Mouse (Mus musculus): Measurements from ENCODE around the gene Psmd5.
"Not testable (repeated sequence)": the region's sequence is repeated elsewhere in the genome, so short reads cannot be mapped to it uniquely, and the experiment has no call there.

Psmd5 gene

GRCm38 (mm10) chr2:34895503-34896113, 20.8 kb upstream of the Psmd5 start:
- DNase-seq (ENCODE audit: low spot score in 2 of 2) = no peak

GRCm38 (mm10) chr2:34893950-34894349, 19.2 kb upstream of the Psmd5 start:
- DNase-seq (ENCODE audit: low spot score in 2 of 2) = no peak

GRCm38 (mm10) chr2:34884186-34884585, 9.4 kb upstream of the Psmd5 start:
- no peak for DNase-seq (ENCODE audit: low spot score in 2 of 2)

GRCm38 (mm10) chr2:34883190-34883589, 8.4 kb upstream of the Psmd5 start:
- DNase-seq (ENCODE audit: low spot score in 2 of 2) = no peak

GRCm38 (mm10) chr2:34882757-34883156, 8.0 kb upstream of the Psmd5 start:
- no peak for DNase-seq (ENCODE audit: low spot score in 2 of 2)

- no peak for DNase-seq (ENCODE audit: low spot score in 2 of 2)
Measured at GRCm38 (mm10) chr2:34880054-34880453, 5.3 kb upstream of the Psmd5 start.

- no peak for DNase-seq (ENCODE audit: low spot score in 2 of 2)
Measured at GRCm38 (mm10) chr2:34874271-34874670, 497 bp downstream of the Psmd5 start, which contains the start of gene Cutal. Gene Cutal, plus strand, starts transcription at chr2:34874396.

- peak; percentile 87 to 88 for DNase-seq (ENCODE audit: low spot score in 2 of 2)
Measured at GRCm38 (mm10) chr2:34870520-34871474, 4.0 kb downstream of the Psmd5 start.

- DNase-seq (ENCODE audit: low spot score in 2 of 2) = peak in 1 of 2 experiments; percentile 19
Measured at GRCm38 (mm10) chr2:34869680-34870079, 5.1 kb downstream of the Psmd5 start.

- DNase-seq (ENCODE audit: low spot score in 2 of 2) = no peak
Measured at GRCm38 (mm10) chr2:34857728-34858127, 17.0 kb downstream of the Psmd5 start.

GRCm38 (mm10) chr2:34855265-34855664, 19.5 kb downstream of the Psmd5 start:
- no peak for DNase-seq (ENCODE audit: low spot score in 2 of 2)

GRCm38 (mm10) chr2:34847702-34848101, 27.1 kb downstream of the Psmd5 start:
- DNase-seq (ENCODE audit: low spot score in 2 of 2) = no peak

- no peak for DNase-seq (ENCODE audit: low spot score in 2 of 2)
Measured at GRCm38 (mm10) chr2:34843211-34843939, 31.4 kb downstream of the Psmd5 start.

- no peak for DNase-seq (ENCODE audit: low spot score in 2 of 2)
Measured at GRCm38 (mm10) chr2:34841706-34842105, 33.1 kb downstream of the Psmd5 start.

GRCm38 (mm10) chr2:34840143-34840542, 34.6 kb downstream of the Psmd5 start:
- DNase-seq (ENCODE audit: low spot score in 2 of 2) = not testable (repeated sequence)

- no peak for DNase-seq (ENCODE audit: low spot score in 2 of 2)
Measured at GRCm38 (mm10) chr2:34835669-34836068, 39.1 kb downstream of the Psmd5 start.

GRCm38 (mm10) chr2:34833624-34834023, 41.1 kb downstream of the Psmd5 start:
- no peak for DNase-seq (ENCODE audit: low spot score in 2 of 2)

GRCm38 (mm10) chr2:34832766-34833457, 41.9 kb downstream of the Psmd5 start, which contains the start of gene Gm34653:
Gene Gm34653, plus strand, starts transcription at chr2:34833007.
- DNase-seq (ENCODE audit: low spot score in 2 of 2) = not testable (repeated sequence)

GRCm38 (mm10) chr2:34830066-34830465, 44.7 kb downstream of the Psmd5 start:
- not testable (repeated sequence) for DNase-seq (ENCODE audit: low spot score in 2 of 2)

GRCm38 (mm10) chr2:34828026-34828425, 46.7 kb downstream of the Psmd5 start:
- DNase-seq (ENCODE audit: low spot score in 2 of 2) = no peak

GRCm38 (mm10) chr2:34827591-34827990, 47.2 kb downstream of the Psmd5 start:
- no peak for DNase-seq (ENCODE audit: low spot score in 2 of 2)

Measured in spleen, postnatal 14 days (tissue).